Mouse (Mus musculus) heart, adult 2 months (tissue): ENCODE results near the gene Abcf2. TPM values are rescaled to one million over a fixed set of nuclear protein-coding genes. Genes with fewer than 3 reads are reported as not detected.

Experiments
- DNase-seq, 2 experiments: peaks; one replicate each; pipeline ENCODE4 v3.0.0; 2021
- H3K27ac ChIP-seq: fragments of 200-600 bp; 2 replicates; pipeline ENCODE4 v1.8.1; 2022
- H3K27me3 ChIP-seq: fragments of 200-500 bp; 2 replicates; pipeline ENCODE4 v1.6.1; 2012; ENCODE audit warnings: mild to moderate bottlenecking, low read length, inconsistent platforms, mixed read lengths; ENCODE audit not compliant: control insufficient read depth, insufficient read depth
- H3K36me3 ChIP-seq: fragments of 200-500 bp; 2 replicates; pipeline ENCODE4 v1.6.1; 2012; ENCODE audit warnings: low read length, inconsistent platforms; ENCODE audit not compliant: control insufficient read depth, insufficient read depth
- H3K4me1 ChIP-seq: fragments of 200-500 bp; 2 replicates; pipeline ENCODE4 v1.6.1; 2011; ENCODE audit warnings: low read length; ENCODE audit not compliant: control insufficient read depth, insufficient read depth
- H3K4me3 ChIP-seq: fragments of 200-600 bp; 2 replicates; pipeline ENCODE4 v1.8.1; 2022
- H3K79me2 ChIP-seq: fragments of 200-500 bp; replicated peaks from 2 replicates; pipeline ENCODE4 v1.6.1; 2012; ENCODE audit warnings: mild to moderate bottlenecking, inconsistent platforms, low read length, moderate library complexity, mixed read lengths; ENCODE audit not compliant: control insufficient read depth, insufficient read depth
- H3K9ac ChIP-seq: fragments of 200-500 bp; 2 replicates; pipeline ENCODE4 v1.6.1; 2012; ENCODE audit warnings: low read depth, mild to moderate bottlenecking, control low read depth, inconsistent platforms, low read length, mixed read lengths
- CTCF ChIP-seq: fragments of 200-600 bp; IDR thresholded peaks from 2 replicates; pipeline ENCODE4 v1.8.1; 2022; ENCODE audit warnings: antibody characterized with exemption, mild to moderate bottlenecking, moderate library complexity
- EP300 ChIP-seq: fragments of 200-500 bp; IDR thresholded peaks from 2 replicates; pipeline ENCODE4 v1.6.1; 2011; ENCODE audit warnings: low read depth, low read length, control low read depth; ENCODE audit not compliant: insufficient read depth
- POLR2A ChIP-seq: fragments of 200-500 bp; IDR thresholded peaks from 2 replicates; pipeline ENCODE4 v1.6.1; 2011; ENCODE audit warnings: mild to moderate bottlenecking, low read depth, low read length, control low read depth; ENCODE audit not compliant: insufficient read depth
- WGBS: fragments of 180-500 bp; shearing (Covaris S2); methylation state at CpG from one replicate; pipeline ENCODE4 v1.1.7; 2018; 5-methylcytosine and 5-hydroxymethylcytosine counted together
- intact Hi-C: fragments of 180-260 bp; cut with DNase I; formaldehyde crosslinking; loops from one replicate; pipeline ENCODE4 v1.15.1; 2025
- polyA plus RNA-seq: library from polyadenylated mRNA; depleted of rRNA; stranded (reverse); fragments of >200 nt; gene quantifications from 2 replicates; pipeline ENCODE4 v1.2.3, GENCODE M21; 2012
- total RNA-seq, 2 experiments: library from RNA; stranded (reverse); gene quantifications; 2 replicates each; pipeline ENCODE4 v1.2.3; 2021

The Abcf2 gene
- total and polyA plus RNA-seq, 3 experiments = 43.3 to 55.8 (median 52.5) TPM

DNA sequence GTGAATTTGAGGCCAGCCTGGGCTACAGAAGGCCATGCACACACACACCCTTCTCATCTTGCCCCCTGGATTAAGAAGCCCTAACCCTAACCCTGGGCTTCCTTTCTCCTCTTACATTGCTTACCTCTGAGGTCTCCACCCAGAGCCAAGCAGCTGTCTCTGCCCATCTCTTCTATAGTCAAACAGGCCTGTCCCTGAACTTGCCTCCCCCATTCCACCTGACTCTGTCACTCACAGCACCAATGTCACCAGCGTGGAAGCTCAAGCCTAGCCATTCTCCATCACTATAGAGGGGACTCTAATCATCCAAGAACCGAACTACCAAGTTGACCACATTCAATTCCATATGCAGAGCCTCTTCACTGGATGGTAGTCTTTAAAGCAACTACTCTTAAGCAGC is 23.0 kb upstream of the Abcf2 start:
- Histone ChIP-seq H3K36me3 (no peaks in the 10 kb centered on the region), H3K4me3 (no peak overlapping the region), H3K79me2 (no peaks in the 10 kb centered on the region), H3K9ac (no peak overlapping the region), H3K27ac (no peak overlapping the region), H3K27me3 (no peaks in the 10 kb centered on the region), H3K4me1 (peaks cover 18% of the 10 kb centered on the region)
- TF ChIP-seq POLR2A (no peak), EP300 (no peak), CTCF (no peak)
- intact Hi-C loops = loop anchor here (5.0 kb wide), 1 partner anchor 152 kb away; no protein-coding TSS in a partner anchor
- 80% methylated on average over 2 of the region's 2 CpGs for WGBS
- no peak for DNase-seq

- H3K4me1 ChIP-seq = peaks cover 16% of the 10 kb centered on the region
- WGBS = 34% methylated on average over 8 of the region's 8 CpGs
- no peak for DNase-seq
- H3K9ac ChIP-seq = no peak overlapping the region
- H3K27me3 ChIP-seq = no peaks in the 10 kb centered on the region
- no peaks in the 10 kb centered on the region for H3K79me2 ChIP-seq
- intact Hi-C loops = no loop called here
- no peak overlapping the region for H3K4me3 ChIP-seq
- TF ChIP-seq EP300 = no peak
- no peak for TF ChIP-seq POLR2A
- no peak for TF ChIP-seq CTCF
- no peaks in the 10 kb centered on the region for H3K36me3 ChIP-seq
- H3K27ac ChIP-seq = no peak overlapping the region
These were observed 21.9 kb upstream of the Abcf2 start for GRCm38 (mm10) chr5:24599137-24599536.

GRCm38 (mm10) chr5:24598570-24599006 is 21.3 kb upstream of the Abcf2 start:
- TF ChIP-seq CTCF = peak; percentile 79
- TF ChIP-seq POLR2A = no peak
- no peaks in the 10 kb centered on the region for H3K36me3 ChIP-seq
- 2% methylated on average over 37 of the region's 41 CpGs for WGBS
- H3K4me1 ChIP-seq = peaks cover 13% of the 10 kb centered on the region
- peak overlapping the region; percentile 40 for H3K4me3 ChIP-seq
- H3K27ac ChIP-seq = no peak overlapping the region
- H3K27me3 ChIP-seq = no peaks in the 10 kb centered on the region
- H3K79me2 ChIP-seq = no peaks in the 10 kb centered on the region
- peak; percentile 76 to 81 for DNase-seq
- intact Hi-C loops = no loop called here
- H3K9ac ChIP-seq = peak overlapping the region; percentile 57

- Histone ChIP-seq H3K27ac (no peak overlapping the region), H3K4me1 (peaks cover 8% of the 10 kb centered on the region), H3K4me3 (peak overlapping the region; percentile 40), H3K27me3 (no peaks in the 10 kb centered on the region), H3K9ac (peak overlapping the region; percentile 57), H3K79me2 (no peaks in the 10 kb centered on the region), H3K36me3 (no peaks in the 10 kb centered on the region)
- DNase-seq = no peak
- WGBS = 22% methylated on average over 15 of the region's 15 CpGs
- intact Hi-C loops = loop anchor here (1.0 to 2.0 kb wide), 3 partner anchors 55 to 88 kb away; no protein-coding TSS in a partner anchor
- TF ChIP-seq EP300 (no peak), POLR2A (no peak), CTCF (no peak)
These were observed 20.8 kb upstream of the Abcf2 start for GRCm38 (mm10) chr5:24597901-24598569.

- 57% methylated on average over 2 of the region's 2 CpGs for WGBS
- TF ChIP-seq CTCF (peak; percentile 87), POLR2A (no peak), EP300 (0 out of 2 replicates have a peak, but pooled peaks have one; percentile 21)
These were observed 20.0 kb upstream of the Abcf2 start for GRCm38 (mm10) chr5:24597221-24597728.

GRCm38 (mm10) chr5:24596519-24597171 is 19.4 kb upstream of the Abcf2 start:
- no peaks in the 10 kb centered on the region for H3K36me3 ChIP-seq
- no peaks in the 10 kb centered on the region for H3K79me2 ChIP-seq
- H3K9ac ChIP-seq = 0 out of 2 replicates have a peak overlapping the region, but pooled peaks have one; percentile 27
- peak; percentile 52 to 60 for DNase-seq
- H3K27me3 ChIP-seq = no peaks in the 10 kb centered on the region
- 40% methylated on average over 11 of the region's 11 CpGs for WGBS
- H3K4me3 ChIP-seq = peak overlapping the region; percentile 40
- intact Hi-C loops = loop anchor here (1.0 to 2.0 kb wide), 3 partner anchors 56 to 86 kb away; no protein-coding TSS in a partner anchor
- H3K4me1 ChIP-seq = peaks cover 8% of the 10 kb centered on the region
- peak overlapping the region; percentile 64 for H3K27ac ChIP-seq
- TF ChIP-seq EP300 = no peak
- no peak for TF ChIP-seq POLR2A
- no peak for TF ChIP-seq CTCF

More at GRCm38 (mm10) chr5:24597221-24597728, 20.0 kb upstream of the Abcf2 start:
- no peaks in the 10 kb centered on the region for H3K27me3 ChIP-seq
- DNase-seq = peak; percentile 77 to 78
- peak overlapping the region; percentile 64 for H3K27ac ChIP-seq
- H3K4me1 ChIP-seq = peaks cover 8% of the 10 kb centered on the region
- H3K9ac ChIP-seq = 0 out of 2 replicates have a peak overlapping the region, but pooled peaks have one; percentile 27
- no peaks in the 10 kb centered on the region for H3K36me3 ChIP-seq
- intact Hi-C loops = loop anchor here (1.0 to 2.0 kb wide), 3 partner anchors 56 to 87 kb away; no protein-coding TSS in a partner anchor
- H3K79me2 ChIP-seq = no peaks in the 10 kb centered on the region
- H3K4me3 ChIP-seq = peak overlapping the region; percentile 40; the same call in 1 of the 2 replicates
